Mouse (Mus musculus) colon, adult 2 months (tissue): Measurements from ENCODE around the gene Gm6812. TPM values are rescaled to one million over a fixed set of nuclear protein-coding genes. Genes with fewer than 3 reads are reported as not detected.

Experiments
- polyA plus RNA-seq: library from polyadenylated mRNA; depleted of rRNA; stranded (reverse); fragments of >200 nt; gene quantifications from 2 replicates; pipeline ENCODE4 v1.2.3, GENCODE M21; 2012; rRNA removed

The Gm6812 gene
- not detected in 2 replicates for polyA plus RNA-seq

DNA sequence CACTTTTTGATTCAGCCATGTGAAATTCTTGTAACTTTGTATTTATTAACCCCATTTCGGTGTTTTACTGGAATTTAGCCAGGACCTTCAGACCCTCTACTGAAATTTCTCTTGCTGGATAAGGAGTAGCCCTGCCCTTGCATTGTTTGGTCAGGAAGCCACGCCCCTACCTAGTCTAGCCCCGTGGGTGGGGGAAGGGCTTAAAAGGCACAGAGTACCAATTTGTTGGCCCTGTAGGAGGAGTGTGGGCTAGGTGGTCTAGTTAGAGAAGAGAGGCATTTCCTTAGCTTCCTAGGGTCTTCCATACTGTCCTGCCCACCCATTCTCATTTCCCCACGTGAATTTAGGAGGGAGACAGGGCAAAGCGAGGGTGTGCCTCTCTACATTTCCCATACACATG, at the start of gene Gm6812:
TSS of gene Gm6812 (minus strand) at position 101 of the 400 bp plus-strand sequence.

Other genes starting within 250 kb of the Gm6812 start
- gene Fmr1, start 214.5 kb downstream of the Gm6812 start, polyA plus RNA-seq: 11.0 and 13.9 TPM in 2 replicates
- 0.42 TPM in 1 of 2 replicates, not detected in the other for gene Fmr1nb, start 131.2 kb downstream of the Gm6812 start, polyA plus RNA-seq
- gene Gm14698, start 72.0 kb downstream of the Gm6812 start, polyA plus RNA-seq: 0.19 and 0.27 TPM in 2 replicates